Mouse (Mus musculus): ENCODE measurements around the gene Smo.

The Smo gene

GRCm38 (mm10) chr6:29776542-29777237, 41.4 kb downstream of the Smo start:
- DNase-seq, result no peak

GRCm38 (mm10) chr6:29777238-29777555, 41.9 kb downstream of the Smo start:
- DNase-seq, result no peak

- no peak for DNase-seq
These were observed 44.8 kb downstream of the Smo start for GRCm38 (mm10) chr6:29780082-29780481.

GRCm38 (mm10) chr6:29780571-29780970, 45.3 kb downstream of the Smo start:
- DNase-seq, result no peak

GRCm38 (mm10) chr6:29782239-29782638, 46.9 kb downstream of the Smo start:
- no peak for DNase-seq

- DNase-seq, result no peak
These were observed 48.7 kb downstream of the Smo start for GRCm38 (mm10) chr6:29783960-29784359.

- DNase-seq, result no peak
These were observed 49.2 kb downstream of the Smo start for GRCm38 (mm10) chr6:29784413-29785021.

GRCm38 (mm10) chr6:29785759-29786158, 50.5 kb downstream of the Smo start:
- no peak for DNase-seq

GRCm38 (mm10) chr6:29788779-29789350, 53.6 kb downstream of the Smo start:
- no peak for DNase-seq

- no peak for DNase-seq
These were observed 54.9 kb downstream of the Smo start for GRCm38 (mm10) chr6:29790014-29790698.

GRCm38 (mm10) chr6:29793520-29793919, 58.2 kb downstream of the Smo start:
- DNase-seq, result no peak

- DNase-seq, result no peak
These were observed 59.3 kb downstream of the Smo start for GRCm38 (mm10) chr6:29794582-29794981.

GRCm38 (mm10) chr6:29802979-29803378, 67.7 kb downstream of the Smo start:
- DNase-seq, result no peak

GRCm38 (mm10) chr6:29804006-29804405, 68.7 kb downstream of the Smo start:
- no peak for DNase-seq

- DNase-seq, result no peak
These were observed 70.1 kb downstream of the Smo start for GRCm38 (mm10) chr6:29805381-29805780.

Data from right cerebral cortex, adult 18-20 months (tissue).